Mouse (Mus musculus): Measurements from ENCODE around the gene Ndufb3. TPM values are rescaled to one million over a fixed set of nuclear protein-coding genes. Genes with fewer than 3 reads are reported as not detected.
"Not testable (repeated sequence)": the region's sequence is repeated elsewhere in the genome, so short reads cannot be mapped to it uniquely, and the experiment has no call there.

Ndufb3 gene
- polyA plus RNA-seq, 1 experiment from 2014 or later, result 195 TPM

DNA sequence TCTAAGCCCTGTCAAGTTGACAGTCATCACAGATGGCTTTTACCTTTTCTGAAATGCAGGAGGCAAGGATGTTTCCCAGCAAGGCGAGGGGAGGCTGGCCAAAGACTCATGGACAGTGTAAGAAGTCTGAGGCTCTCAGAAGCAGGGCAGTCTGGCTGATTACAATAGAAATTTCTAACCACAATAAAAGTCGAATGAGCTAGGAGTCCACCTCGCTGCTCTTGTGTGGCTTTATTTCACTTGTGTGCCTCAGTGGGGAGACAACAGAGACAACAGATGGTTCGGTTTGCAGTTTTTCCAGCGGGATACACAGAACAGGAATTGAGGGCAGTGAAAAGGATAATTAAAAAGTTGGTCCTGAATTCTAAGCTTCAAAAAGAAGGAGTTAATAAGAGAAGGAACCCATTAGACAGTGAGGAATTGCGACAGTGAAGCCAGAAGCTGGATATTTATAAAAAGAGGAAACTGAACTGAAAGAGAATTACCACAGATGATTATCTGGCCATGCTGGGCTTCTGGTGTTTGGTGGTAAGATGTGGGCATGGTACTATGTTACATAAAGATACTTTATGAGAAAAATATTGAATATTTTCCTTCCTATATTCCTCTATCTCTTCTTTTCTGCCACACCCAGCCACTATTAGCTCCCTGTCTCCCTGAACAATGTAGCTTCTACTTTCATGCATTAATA lies 31.9 kb downstream of the Ndufb3 start:
- 69% methylated on average over 6 of the region's 6 CpGs for WGBS
- ATAC-seq (ENCODE audit: extremely low read depth, insufficient number of reproducible peaks, low FRiP score, low TSS enrichment), result no peak

DNA sequence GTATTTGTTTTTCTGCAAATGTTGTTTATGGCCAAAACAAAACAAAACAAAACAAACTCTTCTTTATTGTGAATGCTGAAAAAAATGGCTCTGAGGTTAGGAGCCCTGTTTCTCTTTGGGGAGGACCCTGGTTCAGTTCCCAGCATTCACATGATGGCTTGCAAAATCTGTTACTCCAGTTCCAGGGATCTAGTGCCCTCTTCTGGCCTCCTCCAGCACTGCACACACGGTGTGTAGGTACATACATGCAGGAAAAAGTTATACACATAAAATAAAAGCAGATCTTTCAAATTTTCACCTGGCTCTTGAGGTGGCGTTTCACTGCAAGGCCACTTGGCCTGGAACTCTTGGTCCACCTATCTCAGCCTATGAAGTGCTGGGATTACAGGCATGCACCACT lies 32.6 kb downstream of the Ndufb3 start:
- no peak overlapping the region for H3K4me2 ChIP-seq
- no peaks in the 10 kb centered on the region for H3K36me3 ChIP-seq
- 85% methylated on average over 2 of the region's 2 CpGs for WGBS
- H3K4me1 ChIP-seq, result peaks cover 14% of the 10 kb centered on the region
- no peak overlapping the region for H3K4me3 ChIP-seq
- no peak for ATAC-seq (ENCODE audit: extremely low read depth, insufficient number of reproducible peaks, low FRiP score, low TSS enrichment)
- H3K27ac ChIP-seq (replicated peaks), result no peak overlapping the region
- H3K27me3 ChIP-seq (replicated peaks), result no peaks in the 10 kb centered on the region
- H3K9me3 ChIP-seq, result 0 out of 2 replicates have a peak, but pooled peaks cover 4% of the 10 kb centered on the region
- H3K9ac ChIP-seq, result no peak overlapping the region

More for the DNA sequence above, 31.9 kb downstream of the Ndufb3 start:
- no peaks in the 10 kb centered on the region for H3K27me3 ChIP-seq (replicated peaks)
- H3K9me3 ChIP-seq, result 0 out of 2 replicates have a peak, but pooled peaks cover 4% of the 10 kb centered on the region
- H3K4me2 ChIP-seq, result no peak overlapping the region
- H3K4me3 ChIP-seq, result no peak overlapping the region
- H3K9ac ChIP-seq, result no peak overlapping the region
- no peak overlapping the region for H3K27ac ChIP-seq (replicated peaks)
- H3K4me1 ChIP-seq, result peaks cover 14% of the 10 kb centered on the region
- no peaks in the 10 kb centered on the region for H3K36me3 ChIP-seq

GRCm38 (mm10) chr1:58621251-58621650 lies 35.1 kb downstream of the Ndufb3 start:
- H3K36me3 ChIP-seq, result no peaks in the 10 kb centered on the region
- no peaks in the 10 kb centered on the region for H3K27me3 ChIP-seq (replicated peaks)
- peaks cover 14% of the 10 kb centered on the region for H3K4me1 ChIP-seq
- H3K4me3 ChIP-seq, result no peak overlapping the region
- WGBS, result 75% methylated on average over 3 of the region's 3 CpGs
- no peak overlapping the region for H3K27ac ChIP-seq (replicated peaks)
- ATAC-seq (ENCODE audit: extremely low read depth, insufficient number of reproducible peaks, low FRiP score, low TSS enrichment), result no peak
- 0 out of 2 replicates have a peak, but pooled peaks cover 4% of the 10 kb centered on the region for H3K9me3 ChIP-seq
- H3K4me2 ChIP-seq, result no peak overlapping the region
- H3K9ac ChIP-seq, result no peak overlapping the region

DNA sequence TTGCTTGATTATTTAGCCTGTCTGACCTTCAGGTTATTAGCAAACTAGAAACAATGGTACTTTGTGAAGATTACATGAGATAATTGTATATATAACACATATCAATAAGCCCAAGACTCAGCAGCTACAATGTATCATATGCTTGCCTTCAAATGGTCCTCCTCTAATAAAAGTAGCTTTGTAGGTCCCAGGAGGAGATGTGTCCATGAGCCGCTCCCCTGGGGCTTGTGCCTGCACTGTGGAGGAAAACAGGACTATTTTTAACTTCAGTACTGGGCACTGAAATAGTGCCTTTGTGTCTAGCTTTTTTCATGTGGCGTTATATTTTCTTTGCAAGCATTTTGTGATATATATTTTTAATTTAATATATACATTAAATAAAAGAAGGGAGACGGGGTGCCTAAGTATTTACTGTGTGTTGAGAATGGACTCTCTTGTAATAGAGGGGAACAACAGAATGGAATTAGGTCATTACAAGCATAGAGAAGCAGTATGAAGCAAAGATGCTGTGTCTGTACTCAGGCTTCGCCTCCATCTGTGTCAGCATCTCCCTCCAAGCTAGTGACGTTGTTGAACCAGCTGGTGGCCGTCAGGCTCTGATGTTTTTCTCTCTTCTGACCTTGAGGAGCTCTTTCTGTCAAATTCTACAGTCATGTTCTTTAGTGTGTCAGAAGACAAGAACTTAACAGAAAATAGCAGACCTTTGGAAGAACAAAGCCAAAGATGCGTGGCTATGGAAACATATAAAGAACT lies 36.0 kb downstream of the Ndufb3 start:
- Histone ChIP-seq H3K4me3 (no peak overlapping the region), H3K36me3 (no peaks in the 10 kb centered on the region), H3K4me1 (peaks cover 14% of the 10 kb centered on the region), H3K9me3 (0 out of 2 replicates have a peak, but pooled peaks cover 4% of the 10 kb centered on the region), H3K27me3 (replicated peaks) (no peaks in the 10 kb centered on the region), H3K9ac (no peak overlapping the region), H3K27ac (replicated peaks) (no peak overlapping the region), H3K4me2 (no peak overlapping the region)
- 49% methylated on average over 7 of the region's 7 CpGs for WGBS
- ATAC-seq (ENCODE audit: extremely low read depth, insufficient number of reproducible peaks, low FRiP score, low TSS enrichment), result no peak

GRCm38 (mm10) chr1:58628847-58629246 lies 42.7 kb downstream of the Ndufb3 start:
- not testable (repeated sequence) for H3K36me3 ChIP-seq; H3K27ac ChIP-seq (replicated peaks); ATAC-seq (ENCODE audit: extremely low read depth, insufficient number of reproducible peaks, low FRiP score, low TSS enrichment); H3K9ac ChIP-seq; H3K4me3 ChIP-seq; H3K27me3 ChIP-seq (replicated peaks); H3K9me3 ChIP-seq; H3K4me2 ChIP-seq; H3K4me1 ChIP-seq
- 67% methylated on average over 1 of the region's 2 CpGs for WGBS

Other genes with a start within 250 kb of the Ndufb3 start
- 205 and 209 TPM in 2 replicates for gene Bzw1, start 193.5 kb upstream of the Ndufb3 start, polyA plus RNA-seq (2015; fragmentation: Nextera tagmentation; extraction: Ambion mirVana)
- 117 and 129 TPM in 2 replicates for gene Clk1, start 162.3 kb upstream of the Ndufb3 start, polyA plus RNA-seq (2015; fragmentation: Nextera tagmentation; extraction: Ambion mirVana)
- 28.9 and 30.2 TPM in 2 replicates for gene Nif3l1, start 141.2 kb upstream of the Ndufb3 start, polyA plus RNA-seq (2015; fragmentation: Nextera tagmentation; extraction: Ambion mirVana)
- gene Ppil3, start 140.9 kb upstream of the Ndufb3 start, polyA plus RNA-seq (2015; fragmentation: Nextera tagmentation; extraction: Ambion mirVana), result 30.9 and 37.9 TPM in 2 replicates
- 19.6 and 21.1 TPM in 2 replicates for gene Orc2, start 81.3 kb upstream of the Ndufb3 start, polyA plus RNA-seq (2015; fragmentation: Nextera tagmentation; extraction: Ambion mirVana)
- 3.8 and 4.3 TPM in 2 replicates for gene Fam126b, start 61 bp upstream of the Ndufb3 start, polyA plus RNA-seq (2015; fragmentation: Nextera tagmentation; extraction: Ambion mirVana)
- not detected in 2 replicates for gene Als2cr12, start 109.6 kb downstream of the Ndufb3 start, polyA plus RNA-seq (2015; fragmentation: Nextera tagmentation; extraction: Ambion mirVana)
- gene Cflar, start 125.1 kb downstream of the Ndufb3 start, polyA plus RNA-seq (2015; fragmentation: Nextera tagmentation; extraction: Ambion mirVana), result 29.2 and 40.0 TPM in 2 replicates
- gene Casp8, start 209.0 kb downstream of the Ndufb3 start, polyA plus RNA-seq (2015; fragmentation: Nextera tagmentation; extraction: Ambion mirVana), result 18.4 and 18.7 TPM in 2 replicates

Measured in heart, embryonic 13.5 days (tissue).